Mouse (Mus musculus): ENCODE measurements at regions not wholly inside any gene's neighbourhood (a gene's known extent, or its start where the extent isn't known, plus 50 kb on each side); places are given as distances from the start of the nearest gene placed in this dataset.

DNA sequence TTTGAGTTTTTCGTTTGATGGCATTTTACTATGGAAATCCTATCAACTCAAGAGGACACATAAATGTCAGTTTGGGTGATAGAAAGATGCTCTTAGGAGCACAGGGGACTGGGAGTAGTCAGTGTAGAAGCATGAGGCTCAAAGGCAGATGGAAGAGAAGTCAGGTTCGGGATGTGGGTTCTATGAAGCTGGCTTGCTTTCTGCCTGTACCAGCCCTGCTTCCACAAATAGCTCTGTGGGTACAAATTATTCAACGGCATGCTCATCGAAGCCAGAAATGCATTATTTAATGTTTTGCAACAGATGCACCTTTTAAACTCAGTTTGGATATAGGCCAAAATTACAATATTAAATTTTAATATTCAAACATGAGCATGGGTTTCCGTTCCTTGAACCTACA, 99.3 kb downstream of the Fam84b start:
- TF ChIP-seq MYOG (IDR thresholded peaks at IDR 0.05; ENCODE audit: control insufficient read depth, extremely low read depth, insufficient read length): no peak
- TF ChIP-seq CTCF (IDR thresholded peaks at IDR 0.05; ENCODE audit: control insufficient read depth, insufficient read depth, insufficient read length): no peak
- no peak for TF ChIP-seq CEBPB (IDR thresholded peaks at IDR 0.05; ENCODE audit: low read depth)
- TF ChIP-seq USF1 (IDR thresholded peaks at IDR 0.05; ENCODE audit: low read depth): no peak
- no peak for TF ChIP-seq MAX (IDR thresholded peaks at IDR 0.05)
- no peak for TF ChIP-seq MYOD1 (IDR thresholded peaks at IDR 0.05; ENCODE audit: control insufficient read depth, insufficient read length, low read depth)

Measured in C2C12 (cell line).